Mouse (Mus musculus): Measurements from ENCODE around the gene Lrrc74a. TPM values are rescaled to one million over a fixed set of nuclear protein-coding genes. Genes with fewer than 3 reads are reported as not detected.

The Lrrc74a gene
- polyA plus RNA-seq, 1 experiment from 2014 or later, result not detected

DNA sequence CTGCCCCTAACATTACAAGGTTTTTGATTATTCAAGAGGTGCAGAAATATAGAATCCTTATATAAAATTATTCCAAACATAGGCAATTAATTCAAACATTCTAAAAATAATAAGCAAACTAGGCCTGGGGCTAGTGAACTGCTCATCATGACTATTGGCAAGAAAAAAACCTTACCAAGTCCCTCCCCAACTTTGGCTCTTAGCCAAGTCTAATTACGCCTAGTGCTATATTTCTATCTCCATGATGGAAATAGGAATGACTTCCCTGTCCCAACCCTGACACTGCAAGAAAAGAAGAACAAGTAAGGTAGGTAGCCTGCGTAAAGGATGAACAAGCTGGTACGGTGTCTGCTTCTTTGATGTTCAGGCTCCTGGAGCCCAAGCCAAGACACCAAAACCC is 31.5 kb upstream of the Lrrc74a start:
- H3K4me1 ChIP-seq (ENCODE audit: control insufficient read depth, insufficient read depth, low read length), result peaks cover 6% of the 10 kb centered on the region; the same call in 1 of the 2 replicates
- WGBS, result 97% methylated on average over 3 of the region's 3 CpGs

DNA sequence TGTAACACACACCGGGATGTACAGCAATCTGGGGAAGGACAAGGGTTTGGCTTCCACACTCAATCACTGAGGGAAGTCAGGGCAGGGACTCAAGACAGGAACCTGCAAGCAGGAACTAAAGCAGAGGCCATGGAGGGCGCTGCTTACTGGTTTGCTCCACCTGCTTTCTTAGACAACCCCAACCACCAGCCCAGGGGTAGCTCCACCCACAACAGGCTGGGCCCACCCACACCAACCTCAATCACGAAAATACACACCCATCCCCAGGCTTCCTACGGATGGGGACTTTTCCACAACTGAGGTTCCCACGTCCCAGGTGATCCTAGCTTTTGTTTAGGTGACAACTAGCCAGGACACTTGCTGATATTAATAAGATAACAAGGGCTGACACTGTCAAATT is 28.3 kb upstream of the Lrrc74a start:
- Histone ChIP-seq H3K4me2 (ENCODE audit: low read depth) (no peak overlapping the region), H3K9ac (ENCODE audit: low read length) (no peak overlapping the region), H3K27me3 (ENCODE audit: control insufficient read depth, insufficient read depth, low read length) (no peaks in the 10 kb centered on the region), H3K9me3 (ENCODE audit: control insufficient read depth, low read length) (no peaks in the 10 kb centered on the region), H3K4me3 (ENCODE audit: low read depth, low read length) (no peak overlapping the region), H3K27ac (ENCODE audit: low read depth, low read length) (no peak overlapping the region), H3K36me3 (ENCODE audit: control insufficient read depth, insufficient read depth, low read length) (no peaks in the 10 kb centered on the region), H3K4me1 (ENCODE audit: control insufficient read depth, insufficient read depth, low read length) (peaks cover 4% of the 10 kb centered on the region; the same call in 1 of the 2 replicates)
- DNase-seq (ENCODE audit: low spot score) (no peak), ATAC-seq (ENCODE audit: insufficient read depth, low FRiP score, low TSS enrichment) (no peak)
- 81% methylated on average over 5 of the region's 5 CpGs for WGBS

More for the DNA sequence above, 31.5 kb upstream of the Lrrc74a start:
- Histone ChIP-seq H3K27ac (ENCODE audit: low read depth, low read length) (no peak overlapping the region), H3K9me3 (ENCODE audit: control insufficient read depth, low read length) (no peaks in the 10 kb centered on the region), H3K27me3 (ENCODE audit: control insufficient read depth, insufficient read depth, low read length) (no peaks in the 10 kb centered on the region), H3K4me3 (ENCODE audit: low read depth, low read length) (no peak overlapping the region), H3K9ac (ENCODE audit: low read length) (no peak overlapping the region), H3K36me3 (ENCODE audit: control insufficient read depth, insufficient read depth, low read length) (no peaks in the 10 kb centered on the region), H3K4me2 (ENCODE audit: low read depth) (no peak overlapping the region)
- DNase-seq (ENCODE audit: low spot score) (no peak), ATAC-seq (ENCODE audit: insufficient read depth, low FRiP score, low TSS enrichment) (no peak)

DNA sequence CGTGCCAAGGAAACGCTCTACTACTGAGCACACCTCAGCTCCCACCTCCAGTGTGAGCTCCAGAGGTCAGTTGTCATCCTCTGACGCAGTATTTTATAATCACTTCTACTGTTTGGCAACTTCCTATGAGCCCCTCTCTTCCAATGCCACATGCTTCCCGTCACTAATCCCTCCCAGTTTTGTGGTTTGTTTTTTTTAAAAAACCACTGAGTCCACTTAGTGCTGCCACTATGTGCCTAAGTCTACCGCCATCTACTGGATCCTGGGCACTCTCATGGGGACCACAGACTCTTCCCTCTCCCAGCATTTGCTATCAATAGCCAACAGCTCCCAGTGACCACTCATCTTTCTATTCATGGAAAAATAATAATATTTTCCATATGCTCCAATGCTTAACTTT is 20.1 kb upstream of the Lrrc74a start:
- Histone ChIP-seq H3K4me2 (ENCODE audit: low read depth) (no peak overlapping the region), H3K27me3 (ENCODE audit: control insufficient read depth, insufficient read depth, low read length) (no peaks in the 10 kb centered on the region), H3K36me3 (ENCODE audit: control insufficient read depth, insufficient read depth, low read length) (no peaks in the 10 kb centered on the region), H3K9me3 (ENCODE audit: control insufficient read depth, low read length) (no peaks in the 10 kb centered on the region), H3K9ac (ENCODE audit: low read length) (no peak overlapping the region), H3K4me1 (ENCODE audit: control insufficient read depth, insufficient read depth, low read length) (no peaks in the 10 kb centered on the region), H3K27ac (ENCODE audit: low read depth, low read length) (no peak overlapping the region), H3K4me3 (ENCODE audit: low read depth, low read length) (no peak overlapping the region)
- ATAC-seq (ENCODE audit: insufficient read depth, low FRiP score, low TSS enrichment) (no peak), DNase-seq (ENCODE audit: low spot score) (no peak)
- 73% methylated on average over 5 of the region's 5 CpGs for WGBS

DNA sequence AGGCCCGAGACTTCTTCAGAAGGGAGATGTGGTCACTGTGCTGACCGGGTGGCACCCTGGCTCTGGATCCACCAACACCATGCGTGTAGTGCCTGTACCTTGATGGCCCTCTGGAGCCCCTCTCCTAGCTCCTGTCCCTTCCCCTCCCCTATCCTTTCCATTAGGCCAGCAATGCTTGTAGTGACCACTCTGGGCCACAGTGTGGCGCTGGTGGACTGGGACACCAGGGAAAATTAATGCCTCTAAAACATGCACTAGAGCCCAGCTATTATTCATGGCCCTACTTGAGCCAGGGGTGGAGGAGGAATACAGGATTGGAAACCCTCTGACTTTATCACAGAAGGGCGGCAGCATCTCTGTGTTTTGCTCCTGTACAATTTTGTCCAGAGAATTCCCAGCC is 18.8 kb upstream of the Lrrc74a start:
- Histone ChIP-seq H3K4me3 (ENCODE audit: low read depth, low read length) (no peak overlapping the region), H3K36me3 (ENCODE audit: control insufficient read depth, insufficient read depth, low read length) (no peaks in the 10 kb centered on the region), H3K27ac (ENCODE audit: low read depth, low read length) (no peak overlapping the region), H3K4me1 (ENCODE audit: control insufficient read depth, insufficient read depth, low read length) (no peaks in the 10 kb centered on the region), H3K4me2 (ENCODE audit: low read depth) (no peak overlapping the region), H3K9ac (ENCODE audit: low read length) (no peak overlapping the region), H3K27me3 (ENCODE audit: control insufficient read depth, insufficient read depth, low read length) (no peaks in the 10 kb centered on the region), H3K9me3 (ENCODE audit: control insufficient read depth, low read length) (no peaks in the 10 kb centered on the region)
- WGBS, result 49% methylated on average over 5 of the region's 5 CpGs
- DNase-seq (ENCODE audit: low spot score) (peak; percentile 80), ATAC-seq (ENCODE audit: insufficient read depth, low FRiP score, low TSS enrichment) (no peak)

DNA sequence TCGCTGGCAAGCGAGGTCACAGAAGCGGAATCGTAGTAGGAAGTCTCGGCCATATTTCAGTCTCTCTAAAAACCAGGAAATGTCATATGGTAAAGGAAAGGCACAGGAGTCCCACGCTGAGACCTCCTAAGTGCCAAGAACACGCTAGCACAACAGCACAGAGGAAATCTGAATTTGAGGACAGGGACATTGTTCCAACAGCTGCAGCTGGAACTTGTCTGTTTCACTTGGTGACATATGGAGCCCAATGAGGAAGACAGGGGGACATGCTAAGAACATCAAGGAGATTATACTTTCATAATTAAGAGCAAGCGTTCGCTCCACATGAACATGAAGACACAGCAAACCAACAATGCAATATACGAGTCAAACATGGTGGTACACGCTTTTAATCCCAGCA is 17.2 kb upstream of the Lrrc74a start:
- Histone ChIP-seq H3K27me3 (ENCODE audit: control insufficient read depth, insufficient read depth, low read length) (no peaks in the 10 kb centered on the region), H3K4me2 (ENCODE audit: low read depth) (no peak overlapping the region), H3K9me3 (ENCODE audit: control insufficient read depth, low read length) (no peaks in the 10 kb centered on the region), H3K27ac (ENCODE audit: low read depth, low read length) (no peak overlapping the region), H3K9ac (ENCODE audit: low read length) (no peak overlapping the region), H3K4me3 (ENCODE audit: low read depth, low read length) (no peak overlapping the region), H3K36me3 (ENCODE audit: control insufficient read depth, insufficient read depth, low read length) (no peaks in the 10 kb centered on the region), H3K4me1 (ENCODE audit: control insufficient read depth, insufficient read depth, low read length) (no peaks in the 10 kb centered on the region)
- no peak for ATAC-seq (ENCODE audit: insufficient read depth, low FRiP score, low TSS enrichment)
- DNase-seq (ENCODE audit: low spot score), result no peak
- WGBS, result 94% methylated on average over 11 of the region's 11 CpGs

DNA sequence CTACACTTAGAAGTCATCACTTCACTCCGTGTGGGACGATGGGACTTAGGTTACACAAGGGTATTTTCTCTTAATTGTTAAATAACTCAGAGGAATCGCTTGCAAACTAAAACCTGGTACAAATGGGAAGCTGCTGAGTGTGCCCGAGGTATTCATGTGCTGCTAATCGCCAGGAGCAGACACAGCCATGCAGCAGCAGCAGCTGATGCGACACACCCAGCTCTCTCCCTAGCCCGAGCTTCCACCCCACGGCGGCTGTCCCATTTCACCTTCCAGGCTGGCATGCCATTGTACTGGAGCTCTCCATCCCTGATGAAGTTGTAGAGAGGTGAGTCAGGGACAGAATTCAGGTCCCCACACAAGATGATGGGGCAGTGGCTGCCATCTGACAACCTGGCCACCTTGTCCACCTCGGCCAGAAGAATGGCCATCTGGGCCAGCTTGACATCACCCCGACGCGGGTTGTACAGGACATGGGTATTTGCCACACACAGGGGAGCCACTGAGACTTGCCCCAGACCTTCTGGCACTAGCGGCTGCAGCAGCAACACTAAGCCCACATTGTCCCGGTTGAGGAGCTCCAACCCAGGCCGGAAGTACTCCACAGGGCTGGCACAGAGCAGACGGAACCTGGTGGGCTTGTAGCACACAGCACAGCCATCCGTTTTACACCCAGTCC is 14.1 kb upstream of the Lrrc74a start:
- Histone ChIP-seq H3K9ac (ENCODE audit: low read length) (no peak overlapping the region), H3K9me3 (ENCODE audit: control insufficient read depth, low read length) (no peaks in the 10 kb centered on the region), H3K4me3 (ENCODE audit: low read depth, low read length) (no peak overlapping the region), H3K4me2 (ENCODE audit: low read depth) (no peak overlapping the region), H3K4me1 (ENCODE audit: control insufficient read depth, insufficient read depth, low read length) (0 out of 2 replicates have a peak, but pooled peaks cover under 1% of the 10 kb centered on the region), H3K36me3 (ENCODE audit: control insufficient read depth, insufficient read depth, low read length) (no peaks in the 10 kb centered on the region), H3K27ac (ENCODE audit: low read depth, low read length) (no peak overlapping the region), H3K27me3 (ENCODE audit: control insufficient read depth, insufficient read depth, low read length) (no peaks in the 10 kb centered on the region)
- WGBS, result 87% methylated on average over 18 of the region's 18 CpGs
- DNase-seq (ENCODE audit: low spot score) (no peak), ATAC-seq (ENCODE audit: insufficient read depth, low FRiP score, low TSS enrichment) (no peak)

DNA sequence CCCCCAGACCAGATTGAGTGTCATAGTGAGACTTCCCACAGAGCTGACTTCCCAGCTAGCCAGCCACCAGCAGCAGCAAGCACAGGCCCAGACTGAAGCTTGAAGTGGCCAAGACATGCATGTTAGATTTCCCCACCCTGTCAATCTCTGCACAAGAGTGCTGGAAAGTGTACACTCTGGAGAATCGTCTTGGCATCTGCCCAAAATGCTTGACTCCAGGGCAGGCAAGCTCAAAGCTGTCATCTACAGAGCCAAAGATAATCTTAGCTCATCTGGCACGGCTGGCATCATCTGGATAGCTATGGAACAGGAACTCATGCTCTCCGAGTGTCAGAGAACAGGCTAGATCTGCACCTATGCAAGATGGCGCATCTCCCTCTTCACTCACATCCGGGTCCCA is 12.7 kb upstream of the Lrrc74a start:
- H3K27me3 ChIP-seq (ENCODE audit: control insufficient read depth, insufficient read depth, low read length), result no peaks in the 10 kb centered on the region
- WGBS, result 94% methylated on average over 5 of the region's 5 CpGs
- no peak overlapping the region for H3K27ac ChIP-seq (ENCODE audit: low read depth, low read length)
- DNase-seq (ENCODE audit: low spot score), result no peak
- no peak overlapping the region for H3K4me3 ChIP-seq (ENCODE audit: low read depth, low read length)
- H3K9ac ChIP-seq (ENCODE audit: low read length), result no peak overlapping the region
- ATAC-seq (ENCODE audit: insufficient read depth, low FRiP score, low TSS enrichment), result no peak
- no peaks in the 10 kb centered on the region for H3K9me3 ChIP-seq (ENCODE audit: control insufficient read depth, low read length)
- H3K4me2 ChIP-seq (ENCODE audit: low read depth), result no peak overlapping the region
- H3K36me3 ChIP-seq (ENCODE audit: control insufficient read depth, insufficient read depth, low read length), result no peaks in the 10 kb centered on the region
- H3K4me1 ChIP-seq (ENCODE audit: control insufficient read depth, insufficient read depth, low read length), result 0 out of 2 replicates have a peak, but pooled peaks cover 2% of the 10 kb centered on the region

DNA sequence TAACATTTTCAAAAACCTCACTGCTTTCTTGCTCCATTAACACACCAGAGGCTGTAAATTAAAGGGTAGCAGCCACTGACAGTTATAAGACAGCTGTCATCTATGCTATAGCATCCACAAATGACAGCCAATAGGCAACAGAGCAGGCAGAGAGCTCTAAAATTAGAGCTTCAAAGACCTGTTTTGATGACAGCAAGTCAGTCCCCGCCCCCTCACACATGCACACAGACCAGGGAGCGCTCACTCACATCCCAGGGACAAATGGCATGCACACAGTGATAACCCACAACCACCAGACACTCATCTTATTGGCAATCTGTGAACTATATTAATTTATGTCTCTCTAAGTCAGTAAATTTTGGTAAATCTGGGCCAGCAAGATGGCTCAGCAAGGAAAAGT is 9.9 kb upstream of the Lrrc74a start:
- Histone ChIP-seq H3K27ac (ENCODE audit: low read depth, low read length) (no peak overlapping the region), H3K4me3 (ENCODE audit: low read depth, low read length) (no peak overlapping the region), H3K9me3 (ENCODE audit: control insufficient read depth, low read length) (no peaks in the 10 kb centered on the region), H3K4me2 (ENCODE audit: low read depth) (no peak overlapping the region), H3K36me3 (ENCODE audit: control insufficient read depth, insufficient read depth, low read length) (no peaks in the 10 kb centered on the region), H3K4me1 (ENCODE audit: control insufficient read depth, insufficient read depth, low read length) (0 out of 2 replicates have a peak, but pooled peaks cover 2% of the 10 kb centered on the region), H3K9ac (ENCODE audit: low read length) (no peak overlapping the region), H3K27me3 (ENCODE audit: control insufficient read depth, insufficient read depth, low read length) (no peaks in the 10 kb centered on the region)
- DNase-seq (ENCODE audit: low spot score), result no peak
- ATAC-seq (ENCODE audit: insufficient read depth, low FRiP score, low TSS enrichment), result no peak
- WGBS, result 71% methylated on average over 2 of the region's 2 CpGs

DNA sequence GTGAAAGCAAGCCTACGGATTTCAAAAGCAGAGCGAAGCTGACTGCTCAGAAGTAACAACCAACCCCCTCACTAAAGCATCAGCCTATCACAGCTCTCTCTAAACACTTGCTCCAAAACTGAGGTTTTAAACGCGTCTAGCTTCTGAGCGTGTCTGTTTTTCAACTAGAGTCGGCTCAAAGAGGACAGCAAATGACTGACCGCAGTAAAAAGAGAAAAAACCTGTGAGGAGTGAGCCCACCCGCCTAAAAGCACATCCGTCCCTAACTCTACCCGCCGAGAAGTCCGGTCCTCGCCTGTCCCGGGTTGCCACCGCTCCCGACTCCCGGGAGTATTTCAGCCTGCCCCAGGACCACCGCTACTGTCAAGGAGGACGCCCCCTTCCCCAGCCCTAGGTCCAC is 8.5 kb upstream of the Lrrc74a start:
- Histone ChIP-seq H3K4me2 (ENCODE audit: low read depth) (peak overlapping the region; percentile 87), H3K4me1 (ENCODE audit: control insufficient read depth, insufficient read depth, low read length) (0 out of 2 replicates have a peak, but pooled peaks cover 2% of the 10 kb centered on the region), H3K36me3 (ENCODE audit: control insufficient read depth, insufficient read depth, low read length) (no peaks in the 10 kb centered on the region), H3K9ac (ENCODE audit: low read length) (peak overlapping the region; percentile 71), H3K27me3 (ENCODE audit: control insufficient read depth, insufficient read depth, low read length) (no peaks in the 10 kb centered on the region), H3K9me3 (ENCODE audit: control insufficient read depth, low read length) (no peaks in the 10 kb centered on the region), H3K4me3 (ENCODE audit: low read depth, low read length) (peak overlapping the region; percentile 74), H3K27ac (ENCODE audit: low read depth, low read length) (no peak overlapping the region)
- under 1% methylated on average over 19 of the region's 19 CpGs for WGBS
- no peak for DNase-seq (ENCODE audit: low spot score)
- ATAC-seq (ENCODE audit: insufficient read depth, low FRiP score, low TSS enrichment), result peak; percentile 79; the same call in 1 of the 2 replicates
